Mouse (Mus musculus) right cerebral cortex, postnatal 25 days (tissue): ENCODE measurements around the gene Wars2.

Experiments used
- DNase-seq: peaks from one replicate; pipeline ENCODE4 v3.0.0; 2022

Wars2 gene

GRCm38 (mm10) chr3:99193576-99193975, 52.7 kb downstream of the Wars2 start:
- no peak for DNase-seq

- DNase-seq = no peak
Measured at GRCm38 (mm10) chr3:99203331-99203730, 62.5 kb downstream of the Wars2 start.

GRCm38 (mm10) chr3:99208416-99208815, 67.5 kb downstream of the Wars2 start:
- no peak for DNase-seq

GRCm38 (mm10) chr3:99211105-99211698, 70.3 kb downstream of the Wars2 start:
- DNase-seq = no peak

- DNase-seq = no peak
Measured at GRCm38 (mm10) chr3:99227807-99228206, 86.9 kb downstream of the Wars2 start.

- DNase-seq = peak; percentile 23
Measured at GRCm38 (mm10) chr3:99233393-99234318, 92.8 kb downstream of the Wars2 start.

GRCm38 (mm10) chr3:99234319-99234869, 93.5 kb downstream of the Wars2 start:
- no peak for DNase-seq

GRCm38 (mm10) chr3:99235116-99235803, 94.4 kb downstream of the Wars2 start:
- DNase-seq = no peak

- DNase-seq = no peak
Measured at GRCm38 (mm10) chr3:99235804-99236755, 95.2 kb downstream of the Wars2 start.

GRCm38 (mm10) chr3:99238691-99239090, 97.8 kb downstream of the Wars2 start:
- DNase-seq = no peak

GRCm38 (mm10) chr3:99239301-99240045, 98.6 kb downstream of the Wars2 start:
- no peak for DNase-seq

- DNase-seq = no peak
Measured at GRCm38 (mm10) chr3:99240213-99240720, 99.4 kb downstream of the Wars2 start, which contains the start of gene Tbx15. Tbx15 (plus strand) TSS chr3:99240381.

GRCm38 (mm10) chr3:99240811-99241738, 100.2 kb downstream of the Wars2 start:
- no peak for DNase-seq

- DNase-seq = no peak
Measured at GRCm38 (mm10) chr3:99242481-99242880, 101.6 kb downstream of the Wars2 start.

GRCm38 (mm10) chr3:99245341-99245740, 104.5 kb downstream of the Wars2 start:
- no peak for DNase-seq

- no peak for DNase-seq
Measured at GRCm38 (mm10) chr3:99246629-99247028, 105.8 kb downstream of the Wars2 start.

- DNase-seq = no peak
Measured at GRCm38 (mm10) chr3:99247586-99247985, 106.7 kb downstream of the Wars2 start.

GRCm38 (mm10) chr3:99247996-99248801, 107.3 kb downstream of the Wars2 start:
- no peak for DNase-seq
